Mouse (Mus musculus) olfactory bulb, adult 2 months (tissue): ENCODE measurements around the gene Tmed2.

Experiments used
- CTCF ChIP-seq: fragments of 200-500 bp; IDR thresholded peaks from 2 replicates; pipeline ENCODE4 v1.5.1; 2012; ENCODE audit warnings: low read depth, mild to moderate bottlenecking, low read length, moderate library complexity; ENCODE audit not compliant: insufficient read depth
- POLR2A ChIP-seq: fragments of 200-500 bp; IDR thresholded peaks from 2 replicates; pipeline ENCODE4 v1.6.1; 2012; ENCODE audit warnings: mild to moderate bottlenecking, low read depth, low read length, moderate library complexity; ENCODE audit not compliant: insufficient read depth

DNA sequence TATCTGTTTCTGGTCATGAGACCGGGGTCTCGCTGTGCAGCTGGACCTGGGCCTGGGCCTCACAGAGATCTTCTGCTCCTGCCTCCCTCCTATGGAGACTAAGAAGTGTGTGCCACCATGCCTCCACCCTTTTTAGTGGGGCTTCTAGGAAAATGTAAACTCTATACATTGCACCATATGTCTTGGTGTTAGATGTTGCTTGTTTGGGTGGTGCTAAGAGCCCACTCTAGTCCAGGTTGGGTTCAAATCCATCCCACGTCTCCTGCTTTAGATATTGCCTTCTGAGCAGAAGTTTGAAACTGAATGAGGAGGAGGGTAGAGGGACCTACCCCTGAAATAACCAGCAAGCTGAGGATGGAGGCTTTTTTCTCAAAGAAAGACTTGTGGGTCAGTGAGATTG is 52.3 kb downstream of the Tmed2 start:
- TF ChIP-seq CTCF, result no peak
- no peak for TF ChIP-seq POLR2A
